Mouse (Mus musculus) ZHBTc4 (cell line): ENCODE results near the gene Fibp.

Source experiments
- DNase-seq: peaks from one replicate; pipeline ENCODE4 v3.0.0-alpha.2; 2011; ENCODE audit warnings: low read depth, low spot score

The Fibp gene

GRCm38 (mm10) chr19:5460465-5460911 lies at the start of gene Fibp:
Fibp (plus strand) TSS chr19:5460615.
- DNase-seq, result peak; percentile 92

- DNase-seq, result no peak
Measured at GRCm38 (mm10) chr19:5410641-5411040, 49.8 kb upstream of the Fibp start.

GRCm38 (mm10) chr19:5411961-5412360 lies 48.5 kb upstream of the Fibp start:
- DNase-seq, result no peak

- DNase-seq, result no peak
Measured at GRCm38 (mm10) chr19:5413840-5414239, 46.6 kb upstream of the Fibp start.

GRCm38 (mm10) chr19:5414534-5414957 lies 45.9 kb upstream of the Fibp start:
- DNase-seq, result no peak

- no peak for DNase-seq
Measured at GRCm38 (mm10) chr19:5418750-5419466, 41.5 kb upstream of the Fibp start.

- no peak for DNase-seq
Measured at GRCm38 (mm10) chr19:5419630-5420029, 40.8 kb upstream of the Fibp start.

GRCm38 (mm10) chr19:5420579-5420978 lies 39.8 kb upstream of the Fibp start:
- no peak for DNase-seq

- DNase-seq, result no peak
Measured at GRCm38 (mm10) chr19:5421784-5422183, 38.6 kb upstream of the Fibp start.

GRCm38 (mm10) chr19:5422267-5422666 lies 38.1 kb upstream of the Fibp start:
- DNase-seq, result no peak

- no peak for DNase-seq
Measured at GRCm38 (mm10) chr19:5422895-5423443, 37.4 kb upstream of the Fibp start.

GRCm38 (mm10) chr19:5423561-5423960 lies 36.9 kb upstream of the Fibp start:
- no peak for DNase-seq

GRCm38 (mm10) chr19:5424092-5424781 lies 36.2 kb upstream of the Fibp start:
- peak; percentile 82 for DNase-seq

GRCm38 (mm10) chr19:5424782-5425741 lies 35.4 kb upstream of the Fibp start, which contains the start of the genes Drap1 and AI837181:
Drap1 (minus strand) TSS chr19:5424979.
AI837181 (plus strand) TSS chr19:5425144.
- peak; percentile 98 for DNase-seq

- DNase-seq, result no peak
Measured at GRCm38 (mm10) chr19:5425906-5426565, 34.4 kb upstream of the Fibp start.

GRCm38 (mm10) chr19:5426640-5427290 lies 33.6 kb upstream of the Fibp start:
- no peak for DNase-seq

GRCm38 (mm10) chr19:5428083-5428482 lies 32.3 kb upstream of the Fibp start:
- peak; percentile 40 for DNase-seq

GRCm38 (mm10) chr19:5429219-5429618 lies 31.2 kb upstream of the Fibp start:
- no peak for DNase-seq

- DNase-seq, result no peak
Measured at GRCm38 (mm10) chr19:5429806-5430205, 30.6 kb upstream of the Fibp start.

- no peak for DNase-seq
Measured at GRCm38 (mm10) chr19:5430408-5430807, 30.0 kb upstream of the Fibp start.
